Mouse (Mus musculus): ENCODE data around the gene Faim2. TPM values are rescaled to one million over a fixed set of nuclear protein-coding genes. Genes with fewer than 3 reads are reported as not detected.

Gene Faim2
- total RNA-seq, 1 experiment, result 0.89 TPM

GRCm38 (mm10) chr15:99546596-99546995 is 18.6 kb upstream of the Faim2 start:
- H3K9ac ChIP-seq (ENCODE audit: insufficient read depth, low read depth, low read length, poor library complexity, severe bottlenecking), result no peak overlapping the region
- no peak overlapping the region for H3K4me3 ChIP-seq (ENCODE audit: insufficient read depth in 1 of 2, low read depth in 1 of 2, low read length in 2 of 2, poor library complexity in 1 of 2, severe bottlenecking in 1 of 2)
- in situ Hi-C loops (cut with MboI; ENCODE audit: low sequenced_read_pairs in 2 of 2, unreplicated experiment in 2 of 2), result no loop called here
- no peaks in the 10 kb centered on the region for H3K36me3 ChIP-seq (ENCODE audit: control insufficient read depth, insufficient read depth, low read length, poor library complexity, severe bottlenecking)
- H3K27ac ChIP-seq (ENCODE audit: insufficient read depth, low read depth, low read length, poor library complexity, severe bottlenecking), result no peak overlapping the region
- DNase-seq (ENCODE audit: low read depth, low spot score), result no peak
- no peaks in the 10 kb centered on the region for H3K9me3 ChIP-seq (ENCODE audit: control insufficient read depth, insufficient read depth, low read depth, low read length)
- peaks cover 2 to 15% of the 10 kb centered on the region in 2 experiments; a peak in 3 of 4 replicates for H3K4me1 ChIP-seq (ENCODE audit: control insufficient read depth in 2 of 2, insufficient read depth in 2 of 2, low read length in 2 of 2, poor library complexity in 1 of 2)
- TF ChIP-seq ZC3H11A (IDR thresholded peaks at IDR 0.05; ENCODE audit: borderline replicate concordance, low read depth, low read length) (no peak), MAFK (IDR thresholded peaks at IDR 0.05; ENCODE audit: insufficient read depth, low read depth, low read length) (no peak), ZNF384 (IDR thresholded peaks at IDR 0.05; ENCODE audit: low read depth, low read length) (no peak)

- DNase-seq (ENCODE audit: low read depth, low spot score), result no peak
- H3K4me3 ChIP-seq (ENCODE audit: insufficient read depth in 1 of 2, low read depth in 1 of 2, low read length in 2 of 2, poor library complexity in 1 of 2, severe bottlenecking in 1 of 2), result no peak overlapping the region
- no peaks in the 10 kb centered on the region for H3K9me3 ChIP-seq (ENCODE audit: control insufficient read depth, insufficient read depth, low read depth, low read length)
- H3K9ac ChIP-seq (ENCODE audit: insufficient read depth, low read depth, low read length, poor library complexity, severe bottlenecking), result no peak overlapping the region
- no peak overlapping the region for H3K27ac ChIP-seq (ENCODE audit: insufficient read depth, low read depth, low read length, poor library complexity, severe bottlenecking)
- in situ Hi-C loops (cut with MboI; ENCODE audit: low sequenced_read_pairs in 2 of 2, unreplicated experiment in 2 of 2), result no loop called here
- TF ChIP-seq CHD2 (IDR thresholded peaks at IDR 0.05; ENCODE audit: low read depth, low read length), result no peak
- no peak for TF ChIP-seq ZNF384 (IDR thresholded peaks at IDR 0.05; ENCODE audit: low read depth, low read length)
- no peak for TF ChIP-seq ZC3H11A (IDR thresholded peaks at IDR 0.05; ENCODE audit: borderline replicate concordance, low read depth, low read length)
- no peak for TF ChIP-seq MAFK (IDR thresholded peaks at IDR 0.05; ENCODE audit: insufficient read depth, low read depth, low read length)
- no peak for TF ChIP-seq HCFC1 (IDR thresholded peaks at IDR 0.05; ENCODE audit: borderline replicate concordance, insufficient read depth, low read length)
- H3K4me1 ChIP-seq (ENCODE audit: control insufficient read depth in 2 of 2, insufficient read depth in 2 of 2, low read length in 2 of 2, poor library complexity in 1 of 2), result peaks cover 0 to 3% of the 10 kb centered on the region in 2 experiments; a peak in 3 of 4 replicates
- H3K36me3 ChIP-seq (ENCODE audit: control insufficient read depth, insufficient read depth, low read length, poor library complexity, severe bottlenecking), result no peaks in the 10 kb centered on the region
Measured at GRCm38 (mm10) chr15:99544047-99544446, 16.1 kb upstream of the Faim2 start.

- peaks cover 0 to 3% of the 10 kb centered on the region in 2 experiments; a peak in 3 of 4 replicates for H3K4me1 ChIP-seq (ENCODE audit: control insufficient read depth in 2 of 2, insufficient read depth in 2 of 2, low read length in 2 of 2, poor library complexity in 1 of 2)
- no peak overlapping the region for H3K27ac ChIP-seq (ENCODE audit: insufficient read depth, low read depth, low read length, poor library complexity, severe bottlenecking)
- TF ChIP-seq ZNF384 (IDR thresholded peaks at IDR 0.05; ENCODE audit: low read depth, low read length) (no peak), HCFC1 (IDR thresholded peaks at IDR 0.05; ENCODE audit: borderline replicate concordance, insufficient read depth, low read length) (no peak), CHD2 (IDR thresholded peaks at IDR 0.05; ENCODE audit: low read depth, low read length) (no peak), MAFK (IDR thresholded peaks at IDR 0.05; ENCODE audit: insufficient read depth, low read depth, low read length) (no peak)
- no peak overlapping the region for H3K4me3 ChIP-seq (ENCODE audit: insufficient read depth in 1 of 2, low read depth in 1 of 2, low read length in 2 of 2, poor library complexity in 1 of 2, severe bottlenecking in 1 of 2)
- H3K9ac ChIP-seq (ENCODE audit: insufficient read depth, low read depth, low read length, poor library complexity, severe bottlenecking), result no peak overlapping the region
- no peaks in the 10 kb centered on the region for H3K36me3 ChIP-seq (ENCODE audit: control insufficient read depth, insufficient read depth, low read length, poor library complexity, severe bottlenecking)
- no peak for DNase-seq (ENCODE audit: low read depth, low spot score)
- in situ Hi-C loops (cut with MboI; ENCODE audit: low sequenced_read_pairs in 2 of 2, unreplicated experiment in 2 of 2), result no loop called here
- no peaks in the 10 kb centered on the region for H3K9me3 ChIP-seq (ENCODE audit: control insufficient read depth, insufficient read depth, low read depth, low read length)
Measured at GRCm38 (mm10) chr15:99539891-99540290, 11.9 kb upstream of the Faim2 start.

- DNase-seq (ENCODE audit: low read depth, low spot score), result no peak
- H3K9me3 ChIP-seq (ENCODE audit: control insufficient read depth, insufficient read depth, low read depth, low read length), result no peaks in the 10 kb centered on the region
- in situ Hi-C loops (cut with MboI; ENCODE audit: low sequenced_read_pairs in 2 of 2, unreplicated experiment in 2 of 2), result no loop called here
Measured at GRCm38 (mm10) chr15:99536889-99537862, 9.2 kb upstream of the Faim2 start.

More at GRCm38 (mm10) chr15:99536889-99537862, 9.2 kb upstream of the Faim2 start:
- no peak for TF ChIP-seq HCFC1 (IDR thresholded peaks at IDR 0.05; ENCODE audit: borderline replicate concordance, insufficient read depth, low read length)
- no peak for TF ChIP-seq ZNF384 (IDR thresholded peaks at IDR 0.05; ENCODE audit: low read depth, low read length)
- TF ChIP-seq MAFK (IDR thresholded peaks at IDR 0.05; ENCODE audit: insufficient read depth, low read depth, low read length), result no peak
- TF ChIP-seq CHD2 (IDR thresholded peaks at IDR 0.05; ENCODE audit: low read depth, low read length), result no peak
- no peak for TF ChIP-seq ZC3H11A (IDR thresholded peaks at IDR 0.05; ENCODE audit: borderline replicate concordance, low read depth, low read length)
- no peaks in the 10 kb centered on the region; a peak in 1 of 4 replicates for H3K4me1 ChIP-seq (ENCODE audit: control insufficient read depth in 2 of 2, insufficient read depth in 2 of 2, low read length in 2 of 2, poor library complexity in 1 of 2)
- no peaks in the 10 kb centered on the region for H3K36me3 ChIP-seq (ENCODE audit: control insufficient read depth, insufficient read depth, low read length, poor library complexity, severe bottlenecking)
- H3K9ac ChIP-seq (ENCODE audit: insufficient read depth, low read depth, low read length, poor library complexity, severe bottlenecking), result no peak overlapping the region
- no peak overlapping the region for H3K4me3 ChIP-seq (ENCODE audit: insufficient read depth in 1 of 2, low read depth in 1 of 2, low read length in 2 of 2, poor library complexity in 1 of 2, severe bottlenecking in 1 of 2)
- no peak overlapping the region; the same call in 1 of the 2 replicates for H3K27ac ChIP-seq (ENCODE audit: insufficient read depth, low read depth, low read length, poor library complexity, severe bottlenecking)
